Mouse (Mus musculus) bone marrow macrophage, adult 2 months (primary cell): ENCODE measurements around the gene Car11.

ENCODE experiments used
- CTCF ChIP-seq: IDR thresholded peaks from 2 replicates; pipeline ENCODE4 v1.5.1; 2012; ENCODE audit warnings: low read depth, mild to moderate bottlenecking, low read length, moderate library complexity
- POLR2A ChIP-seq: IDR thresholded peaks from 2 replicates; pipeline ENCODE4 v1.6.1; 2012; ENCODE audit warnings: mild to moderate bottlenecking, low read depth, low read length, borderline replicate concordance

GRCm38 (mm10) chr7:45705873-45706281, 6.2 kb downstream of the Car11 start:
- TF ChIP-seq CTCF (no peak), POLR2A (no peak)
